Mouse (Mus musculus) heart, postnatal 10 days (tissue): ENCODE measurements around the gene Gm17359. TPM values are rescaled to one million over a fixed set of nuclear protein-coding genes. Genes with fewer than 3 reads are reported as not detected.

Source experiments
- DNase-seq, 2 experiments: peaks; one replicate each; pipeline ENCODE4 v3.0.0; 2021
- intact Hi-C: fragments of 180-260 bp; cut with DNase I; formaldehyde crosslinking; loops from one replicate; pipeline ENCODE4 v1.15.1; 2025
- total RNA-seq, 2 experiments: library from RNA; stranded (reverse); gene quantifications; 2 replicates each; pipeline ENCODE4 v1.2.3; 2021

Gm17359 gene
- total RNA-seq, 2 experiments from 2014 or later = not detected

- no peak for DNase-seq
- intact Hi-C loops = no loop called here
These were observed 6.7 kb downstream of the Gm17359 start for GRCm38 (mm10) chr3:79342961-79343735.

DNA sequence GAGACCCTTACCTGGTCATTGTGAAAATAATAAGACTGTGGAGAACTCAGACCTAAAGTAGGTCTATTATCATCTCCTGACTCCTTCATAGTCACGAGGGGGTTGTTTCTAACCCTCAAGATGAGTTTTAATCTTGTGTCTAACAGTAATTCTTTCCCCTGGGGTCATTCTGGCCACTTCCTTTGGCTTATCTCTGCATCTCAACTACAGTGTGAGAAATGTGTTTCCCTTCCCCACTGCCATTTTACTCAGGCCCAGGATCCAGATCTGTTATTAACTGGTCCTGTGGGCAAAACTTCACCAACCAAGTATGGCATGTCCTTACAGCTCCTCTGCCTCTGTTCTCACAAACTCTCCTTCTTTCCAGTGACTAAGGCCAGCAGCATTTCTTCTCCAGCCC lies 12.8 kb downstream of the Gm17359 start:
- no peak for DNase-seq
- intact Hi-C loops = no loop called here

DNA sequence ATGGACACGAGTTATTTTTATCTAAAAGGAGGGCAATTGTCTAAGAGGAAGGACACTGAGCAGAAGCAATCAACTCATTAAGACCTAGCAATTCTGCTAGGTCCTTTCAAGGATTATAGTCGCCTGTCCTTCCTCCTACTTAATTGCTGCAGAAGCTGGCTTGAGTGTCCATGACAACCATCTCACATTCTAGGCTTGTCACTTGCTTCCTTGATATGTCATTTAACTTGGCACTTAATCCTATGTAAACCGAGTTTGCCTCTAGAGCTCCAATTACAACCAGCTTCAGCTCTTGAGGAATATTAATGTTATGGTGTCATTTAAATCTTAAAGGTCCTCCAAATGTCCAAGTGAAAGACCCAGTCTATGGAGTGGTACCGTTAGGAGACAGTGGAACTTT lies 22.3 kb downstream of the Gm17359 start:
- intact Hi-C loops = no loop called here

DNA sequence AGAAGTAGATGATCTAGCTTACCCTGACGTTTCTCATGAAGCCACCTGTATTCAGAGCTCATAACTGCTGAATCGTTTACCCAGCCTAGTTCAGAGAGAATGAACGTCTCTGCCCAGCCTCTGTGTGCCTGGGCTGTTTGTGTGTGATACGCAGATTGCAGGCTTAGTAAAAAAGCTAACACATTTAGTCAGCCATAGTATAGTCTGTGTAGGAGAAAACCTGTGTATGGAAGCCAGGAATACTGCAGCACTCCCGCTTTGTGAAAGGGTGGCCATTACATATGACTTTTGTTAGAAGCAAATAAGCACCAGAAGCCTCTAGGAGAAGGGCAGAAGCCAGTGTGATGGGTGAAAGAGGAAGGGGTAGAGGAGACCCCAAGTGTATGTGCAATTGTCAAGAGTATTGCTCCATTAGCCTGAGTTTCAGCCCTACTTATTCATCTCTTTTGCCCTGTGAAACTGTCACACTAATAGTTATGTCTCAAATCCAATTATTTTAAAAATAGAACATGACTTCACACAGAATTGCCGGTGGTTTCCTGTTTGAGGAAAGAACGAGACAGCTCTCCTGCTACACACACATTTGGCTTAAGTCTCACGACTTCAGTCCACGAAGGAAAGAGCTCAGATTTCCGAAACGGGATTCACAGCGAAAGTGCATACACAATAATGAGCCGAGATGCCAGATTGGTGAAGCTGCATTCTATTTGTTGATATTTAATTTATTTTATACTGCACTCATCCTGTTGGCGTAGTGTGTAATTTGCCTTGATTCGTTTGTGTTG lies 24.0 kb downstream of the Gm17359 start:
- DNase-seq = peak; percentile 19 to 30
- intact Hi-C loops = no loop called here

More for the DNA sequence above, 22.3 kb downstream of the Gm17359 start:
- DNase-seq = no peak

DNA sequence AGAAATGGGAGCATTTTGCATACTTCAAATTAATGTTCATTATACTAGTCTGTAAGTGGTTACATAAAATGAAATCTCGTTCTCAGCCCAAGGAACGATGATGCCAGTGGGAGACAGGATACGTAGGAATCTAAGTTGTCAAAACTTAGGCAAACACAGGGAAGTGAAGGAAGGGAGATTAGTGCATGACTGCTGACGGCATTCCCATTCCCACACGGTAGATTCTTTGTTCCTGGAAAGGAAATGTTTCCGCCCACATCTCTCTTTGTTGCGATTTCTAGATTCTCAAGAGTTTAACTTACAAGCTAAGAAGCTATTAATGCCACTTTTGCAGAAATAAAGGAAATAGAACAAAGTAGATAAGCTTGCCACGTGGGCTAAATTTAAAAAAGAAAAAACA lies 29.6 kb downstream of the Gm17359 start:
- intact Hi-C loops = no loop called here
- peak in 1 of 2 experiments; percentile 10 for DNase-seq

- intact Hi-C loops = no loop called here
These were observed 31.8 kb downstream of the Gm17359 start for GRCm38 (mm10) chr3:79368306-79368705.

DNA sequence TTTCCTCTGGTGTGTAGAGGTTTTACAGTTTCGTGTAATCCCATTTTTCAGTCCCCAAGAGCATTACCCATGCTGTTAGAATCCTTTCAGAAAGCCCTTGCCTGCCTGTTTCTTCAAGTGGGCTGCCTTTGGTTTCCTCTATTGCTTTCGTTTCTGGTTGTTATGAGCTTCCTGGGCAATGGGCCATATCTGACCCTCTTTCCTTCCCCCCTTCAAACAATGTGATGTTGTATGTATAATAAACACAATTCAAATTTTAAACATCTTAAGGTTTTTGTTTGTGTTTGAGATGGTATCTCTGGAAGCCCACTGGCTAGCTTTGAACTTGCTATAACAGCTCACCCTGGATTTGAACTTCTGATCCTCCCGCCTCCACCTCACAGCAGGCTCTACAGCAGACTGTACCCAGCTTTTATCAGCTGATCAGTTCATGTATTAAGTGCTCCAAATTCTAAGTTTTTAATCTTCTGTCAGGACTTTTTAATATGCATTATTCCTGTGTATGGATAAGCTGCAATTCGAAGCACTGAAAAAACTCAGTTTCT lies 34.0 kb downstream of the Gm17359 start:
- intact Hi-C loops = no loop called here
- DNase-seq = no peak

More at GRCm38 (mm10) chr3:79368306-79368705, 31.8 kb downstream of the Gm17359 start:
- DNase-seq = no peak

GRCm38 (mm10) chr3:79371506-79372195 lies 35.2 kb downstream of the Gm17359 start:
- intact Hi-C loops = no loop called here
- no peak for DNase-seq

- DNase-seq = no peak
- intact Hi-C loops = no loop called here
These were observed 37.5 kb downstream of the Gm17359 start for GRCm38 (mm10) chr3:79373930-79374329.

GRCm38 (mm10) chr3:79378086-79378485 lies 41.6 kb downstream of the Gm17359 start:
- no peak for DNase-seq

GRCm38 (mm10) chr3:79379255-79379836 lies 42.9 kb downstream of the Gm17359 start:
- intact Hi-C loops = no loop called here
- no peak for DNase-seq

More at GRCm38 (mm10) chr3:79378086-79378485, 41.6 kb downstream of the Gm17359 start:
- intact Hi-C loops = no loop called here

DNA sequence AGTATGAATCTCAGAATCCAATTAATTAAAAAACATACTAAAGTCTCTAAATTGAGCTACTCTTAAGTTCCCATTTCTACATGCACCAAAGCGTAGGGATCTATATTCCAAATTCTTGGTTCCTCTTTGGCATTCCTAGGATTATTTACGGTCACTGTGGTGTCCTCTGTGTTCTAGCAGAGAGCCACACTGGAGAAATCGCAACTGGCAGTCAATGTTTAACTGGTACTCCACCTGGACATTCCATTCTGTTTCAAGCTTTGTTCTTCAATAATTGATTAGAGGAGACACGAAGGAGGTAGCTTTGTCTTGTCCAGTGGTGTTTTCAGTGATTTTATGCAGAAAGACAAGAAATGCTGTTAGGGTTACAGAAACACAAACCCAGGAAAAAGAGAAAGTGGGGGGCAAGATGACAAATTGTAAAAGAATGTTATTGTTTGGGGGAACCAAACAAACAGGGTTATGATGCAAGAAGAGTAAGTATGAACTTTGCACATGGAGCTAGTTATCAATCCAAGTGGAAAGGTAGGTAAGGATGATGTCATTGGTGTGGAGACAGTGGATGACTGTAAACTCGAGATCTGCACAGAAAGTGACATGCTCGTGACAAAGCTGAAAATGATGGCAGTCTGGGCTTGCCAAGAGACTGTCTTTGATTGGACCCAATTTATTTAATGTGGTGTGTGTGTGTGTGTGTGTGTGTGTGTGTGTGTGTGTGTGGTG lies 43.6 kb downstream of the Gm17359 start:
- intact Hi-C loops = no loop called here

DNA sequence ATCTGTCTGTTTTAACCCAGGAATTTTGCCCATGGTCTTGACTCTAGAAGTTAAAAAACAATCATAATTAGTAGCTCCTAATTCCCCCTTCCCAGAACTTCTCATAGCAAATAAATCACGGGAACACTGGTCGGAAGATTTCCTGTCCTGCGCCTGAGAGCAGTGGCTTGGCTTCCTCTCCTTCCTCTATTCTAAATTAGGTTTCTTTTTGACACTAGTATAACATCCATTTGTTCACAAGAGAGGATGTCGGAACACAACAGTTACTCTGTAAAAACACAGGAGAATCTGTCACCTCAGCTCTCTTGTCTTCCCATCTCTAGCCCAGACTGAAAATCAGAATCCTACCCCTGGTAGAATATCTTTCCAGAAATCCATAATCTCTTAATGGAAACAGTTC lies 44.9 kb downstream of the Gm17359 start:
- DNase-seq = no peak
- intact Hi-C loops = no loop called here

More for the DNA sequence above, 43.6 kb downstream of the Gm17359 start:
- no peak for DNase-seq

- intact Hi-C loops = no loop called here
- no peak for DNase-seq
These were observed 49.1 kb downstream of the Gm17359 start for GRCm38 (mm10) chr3:79385434-79386029.

DNA sequence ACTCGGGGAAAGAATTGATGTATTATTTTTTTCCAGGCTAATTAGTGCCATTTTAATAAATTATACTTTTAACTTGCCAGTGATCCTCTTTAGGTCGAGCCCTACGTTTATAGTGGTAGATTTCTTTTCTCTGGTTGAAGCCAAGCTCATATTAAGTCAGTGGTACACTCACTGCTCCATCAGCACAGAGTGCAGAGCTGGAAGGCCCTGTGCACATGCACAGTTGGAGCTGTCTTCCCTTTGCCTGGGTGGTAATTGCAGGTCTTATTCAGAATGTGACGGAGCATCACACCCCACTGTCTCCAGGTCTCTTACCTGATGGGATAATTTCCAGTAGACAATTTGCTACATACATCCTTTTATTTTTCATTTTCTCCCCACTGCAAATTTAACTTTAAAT lies 52.6 kb downstream of the Gm17359 start:
- no peak for DNase-seq
- intact Hi-C loops = no loop called here

GRCm38 (mm10) chr3:79400552-79400951 lies 64.1 kb downstream of the Gm17359 start:
- DNase-seq = no peak
- intact Hi-C loops = no loop called here

- intact Hi-C loops = no loop called here
- DNase-seq = no peak
These were observed 65.6 kb downstream of the Gm17359 start for GRCm38 (mm10) chr3:79402056-79402455.

- DNase-seq = no peak
- intact Hi-C loops = no loop called here
These were observed 72.1 kb downstream of the Gm17359 start for GRCm38 (mm10) chr3:79408546-79408945.

GRCm38 (mm10) chr3:79409927-79410628 lies 73.6 kb downstream of the Gm17359 start:
- intact Hi-C loops = no loop called here
- no peak for DNase-seq
